Mouse (Mus musculus): ENCODE data around the gene Nfkbil1. TPM values are rescaled to one million over a fixed set of nuclear protein-coding genes. Genes with fewer than 3 reads are reported as not detected.

The Nfkbil1 gene
- polyA plus RNA-seq, 1 experiment from 2014 or later = 11.2 TPM

DNA sequence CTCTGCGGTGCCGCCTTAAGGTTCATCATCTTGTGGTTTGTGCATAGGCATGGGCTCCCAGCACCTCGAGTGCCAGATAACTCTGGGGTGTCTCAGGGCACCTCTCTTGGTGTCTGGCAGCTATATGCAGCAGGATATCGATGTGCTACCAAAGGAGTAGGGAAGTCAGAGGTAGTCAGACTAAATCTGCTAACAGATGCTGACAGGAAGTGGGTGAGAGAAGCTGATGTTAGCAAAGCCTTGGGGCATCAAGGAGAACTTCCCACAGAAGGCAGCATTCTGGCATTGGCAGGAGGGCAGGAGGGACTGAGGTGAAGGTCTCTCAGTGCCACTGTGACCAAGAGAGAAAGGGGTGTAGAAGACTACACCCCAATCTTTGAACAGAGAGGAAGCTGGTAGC lies 45.5 kb downstream of the Nfkbil1 start:
- Histone ChIP-seq H3K4me3 (ENCODE audit: low read depth, low read length) (no peak overlapping the region), H3K27ac (ENCODE audit: low read length) (no peak overlapping the region), H3K36me3 (ENCODE audit: insufficient read depth, low read length) (no peaks in the 10 kb centered on the region), H3K9me3 (ENCODE audit: low read length) (no peaks in the 10 kb centered on the region), H3K27me3 (replicated peaks; ENCODE audit: insufficient read depth, low read length) (no peaks in the 10 kb centered on the region), H3K4me2 (replicated peaks; ENCODE audit: low read depth, low read length) (no peak overlapping the region), H3K9ac (replicated peaks; ENCODE audit: low read depth) (no peak overlapping the region), H3K4me1 (ENCODE audit: insufficient read depth, low read depth, low read length) (peaks cover 4% of the 10 kb centered on the region; the same call in 1 of the 2 replicates)
- WGBS = 57% methylated on average over 4 of the region's 4 CpGs
- DNase-seq (ENCODE audit: low spot score) (no peak), ATAC-seq (no peak)
- TF ChIP-seq EP300 (IDR thresholded peaks at IDR 0.05) = no peak
- TF ChIP-seq CTCF (IDR thresholded peaks at IDR 0.05) = no peak

- no peak for TF ChIP-seq CTCF (IDR thresholded peaks at IDR 0.05)
- TF ChIP-seq EP300 (IDR thresholded peaks at IDR 0.05) = no peak
- DNase-seq (ENCODE audit: low spot score) (no peak), ATAC-seq (no peak)
- Histone ChIP-seq H3K27ac (ENCODE audit: low read length) (no peak overlapping the region), H3K27me3 (replicated peaks; ENCODE audit: insufficient read depth, low read length) (no peaks in the 10 kb centered on the region), H3K36me3 (ENCODE audit: insufficient read depth, low read length) (no peaks in the 10 kb centered on the region), H3K4me3 (ENCODE audit: low read depth, low read length) (no peak overlapping the region), H3K9me3 (ENCODE audit: low read length) (no peaks in the 10 kb centered on the region), H3K4me2 (replicated peaks; ENCODE audit: low read depth, low read length) (no peak overlapping the region), H3K4me1 (ENCODE audit: insufficient read depth, low read depth, low read length) (peaks cover 1% of the 10 kb centered on the region; the same call in 1 of the 2 replicates), H3K9ac (replicated peaks; ENCODE audit: low read depth) (no peak overlapping the region)
- WGBS = 19% methylated on average over 1 of the region's 1 CpGs
These were observed 46.4 kb downstream of the Nfkbil1 start for GRCm38 (mm10) chr17:35189186-35189585.

GRCm38 (mm10) chr17:35187959-35188610 lies 47.5 kb downstream of the Nfkbil1 start, which contains the start of gene Lst1:
Lst1 (minus strand) TSS chr17:35188439.
- no peak for ATAC-seq
- Histone ChIP-seq H3K4me3 (ENCODE audit: low read depth, low read length) (no peak within 1 kb of the TSS), H3K27me3 (replicated peaks; ENCODE audit: insufficient read depth, low read length) (no peaks in the 10 kb centered on the region), H3K9me3 (ENCODE audit: low read length) (no peaks in the 10 kb centered on the region), H3K27ac (ENCODE audit: low read length) (peak within 1 kb of the TSS; percentile 9; the same call in 1 of the 2 replicates), H3K9ac (replicated peaks; ENCODE audit: low read depth) (no peak within 1 kb of the TSS), H3K36me3 (ENCODE audit: insufficient read depth, low read length) (no peaks in the 10 kb centered on the region), H3K4me2 (replicated peaks; ENCODE audit: low read depth, low read length) (no peak within 1 kb of the TSS), H3K4me1 (ENCODE audit: insufficient read depth, low read depth, low read length) (no peaks in the 10 kb centered on the region)
- TF ChIP-seq EP300 (IDR thresholded peaks at IDR 0.05) = no peak
- no peak for TF ChIP-seq CTCF (IDR thresholded peaks at IDR 0.05)
- WGBS = 64% methylated on average over 7 of the region's 7 CpGs
- DNase-seq (ENCODE audit: low spot score) = no peak

GRCm38 (mm10) chr17:35187345-35187744 lies 48.2 kb downstream of the Nfkbil1 start:
- H3K36me3 ChIP-seq (ENCODE audit: insufficient read depth, low read length) = no peaks in the 10 kb centered on the region
- TF ChIP-seq EP300 (IDR thresholded peaks at IDR 0.05) = no peak
- no peak for TF ChIP-seq CTCF (IDR thresholded peaks at IDR 0.05)
- no peaks in the 10 kb centered on the region for H3K4me1 ChIP-seq (ENCODE audit: insufficient read depth, low read depth, low read length)
- H3K9me3 ChIP-seq (ENCODE audit: low read length) = no peaks in the 10 kb centered on the region
- DNase-seq (ENCODE audit: low spot score) (no peak), ATAC-seq (no peak)
- H3K4me2 ChIP-seq (replicated peaks; ENCODE audit: low read depth, low read length) = no peak overlapping the region
- no peak overlapping the region for H3K27ac ChIP-seq (ENCODE audit: low read length)
- H3K27me3 ChIP-seq (replicated peaks; ENCODE audit: insufficient read depth, low read length) = no peaks in the 10 kb centered on the region
- 55% methylated on average over 4 of the region's 4 CpGs for WGBS
- no peak overlapping the region for H3K9ac ChIP-seq (replicated peaks; ENCODE audit: low read depth)
- H3K4me3 ChIP-seq (ENCODE audit: low read depth, low read length) = no peak overlapping the region

- WGBS = 3% methylated on average over 4 of the region's 4 CpGs
- H3K9ac ChIP-seq (replicated peaks; ENCODE audit: low read depth) = no peak overlapping the region
- peak overlapping the region; percentile 54 for H3K4me2 ChIP-seq (replicated peaks; ENCODE audit: low read depth, low read length)
These were observed 48.9 kb downstream of the Nfkbil1 start for GRCm38 (mm10) chr17:35186681-35187080.

DNA sequence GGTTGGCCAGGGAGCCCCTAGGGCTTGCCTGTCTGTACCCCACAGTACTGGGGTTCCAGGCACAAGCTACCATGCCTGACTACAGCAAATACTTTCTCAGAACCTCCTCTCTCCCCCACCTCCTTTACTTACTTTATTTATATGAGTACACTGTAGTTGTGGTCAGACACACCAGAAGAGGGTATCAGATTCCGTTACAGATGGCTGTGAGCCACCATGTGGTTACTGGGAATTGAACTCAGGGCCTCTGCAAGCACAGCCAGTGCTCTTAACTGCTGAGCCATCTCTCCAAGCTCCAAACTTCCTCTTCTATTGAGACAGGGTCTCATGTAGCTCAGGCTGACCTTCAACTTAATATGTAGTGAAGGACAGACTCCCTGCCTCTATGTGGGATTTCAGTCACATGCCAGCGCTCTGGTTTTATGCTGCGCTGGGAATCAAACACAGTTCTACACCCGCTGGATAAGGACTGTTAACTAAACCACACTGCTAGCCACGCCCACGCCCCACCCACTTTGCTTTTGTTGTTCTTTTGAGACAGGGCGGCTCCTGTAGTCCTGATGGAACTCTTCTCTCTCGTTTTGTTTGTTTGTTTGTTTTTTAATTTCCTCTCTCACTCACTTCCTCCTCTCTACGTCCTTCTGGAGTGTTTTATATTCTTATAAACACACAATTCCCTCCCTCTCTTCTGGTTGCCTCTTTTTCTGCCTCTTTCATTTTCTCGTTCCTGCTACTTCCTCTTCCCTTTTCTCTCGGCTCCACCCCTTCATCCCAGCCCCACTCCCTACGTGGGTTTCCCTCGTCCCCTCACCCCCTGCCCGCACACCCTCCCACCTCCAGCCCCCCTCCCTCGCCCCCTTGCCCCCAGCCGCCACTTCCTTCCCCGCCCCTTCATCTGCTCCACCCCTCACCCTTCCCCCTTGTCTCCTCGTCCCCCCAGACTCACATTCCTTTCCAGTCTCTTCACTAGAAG lies 49.7 kb downstream of the Nfkbil1 start:
- Histone ChIP-seq H3K27ac (ENCODE audit: low read length) (peak overlapping the region; percentile 71), H3K4me2 (replicated peaks; ENCODE audit: low read depth, low read length) (peak overlapping the region; percentile 54), H3K27me3 (replicated peaks; ENCODE audit: insufficient read depth, low read length) (no peaks in the 10 kb centered on the region), H3K9ac (replicated peaks; ENCODE audit: low read depth) (peak overlapping the region; percentile 16; the same call in 1 of the 2 replicates), H3K4me3 (ENCODE audit: low read depth, low read length) (peak overlapping the region; percentile 49), H3K36me3 (ENCODE audit: insufficient read depth, low read length) (no peaks in the 10 kb centered on the region), H3K9me3 (ENCODE audit: low read length) (no peaks in the 10 kb centered on the region), H3K4me1 (ENCODE audit: insufficient read depth, low read depth, low read length) (no peaks in the 10 kb centered on the region)
- TF ChIP-seq CTCF (IDR thresholded peaks at IDR 0.05) = no peak
- peak; percentile 11; the same call in 1 of the 2 replicates for TF ChIP-seq EP300 (IDR thresholded peaks at IDR 0.05)
- ATAC-seq (peak; percentile 72), DNase-seq (ENCODE audit: low spot score) (peak; percentile 78)
- WGBS = 1% methylated on average over 18 of the region's 18 CpGs

More at GRCm38 (mm10) chr17:35186681-35187080, 48.9 kb downstream of the Nfkbil1 start:
- TF ChIP-seq EP300 (IDR thresholded peaks at IDR 0.05) (no peak), CTCF (IDR thresholded peaks at IDR 0.05) (no peak)
- Histone ChIP-seq H3K9me3 (ENCODE audit: low read length) (no peaks in the 10 kb centered on the region), H3K27ac (ENCODE audit: low read length) (peak overlapping the region; percentile 71), H3K27me3 (replicated peaks; ENCODE audit: insufficient read depth, low read length) (no peaks in the 10 kb centered on the region), H3K4me3 (ENCODE audit: low read depth, low read length) (peak overlapping the region; percentile 49), H3K36me3 (ENCODE audit: insufficient read depth, low read length) (no peaks in the 10 kb centered on the region), H3K4me1 (ENCODE audit: insufficient read depth, low read depth, low read length) (no peaks in the 10 kb centered on the region)
- ATAC-seq = peak; percentile 37; the same call in 1 of the 2 replicates
- peak; percentile 53 for DNase-seq (ENCODE audit: low spot score)
